Mouse (Mus musculus): ENCODE measurements at regions not wholly inside any gene's neighbourhood (a gene's known extent, or its start where the extent isn't known, plus 50 kb on each side); places are given as distances from the start of the nearest gene placed in this dataset.

DNA sequence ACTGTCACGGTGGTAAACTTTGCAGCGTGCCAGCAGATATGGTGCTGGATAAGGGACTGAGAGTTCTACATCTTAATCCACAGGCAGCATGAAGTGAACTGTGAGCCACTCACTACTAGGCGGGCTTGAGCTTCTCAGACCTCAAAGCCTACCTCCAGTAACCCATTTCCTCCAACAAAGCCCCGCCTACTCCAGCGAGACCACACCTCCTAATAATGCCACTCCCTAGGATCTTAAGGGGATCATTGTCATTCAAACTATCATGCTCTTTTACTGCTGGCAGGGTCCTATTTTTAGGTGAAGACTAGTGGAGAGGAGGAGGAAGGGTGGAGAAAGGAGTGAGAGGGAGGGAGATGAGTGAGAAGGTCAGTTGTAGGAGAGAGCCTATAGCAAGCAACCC is 122.0 kb downstream of the Mycn start:
- DNase-seq (ENCODE audit: low spot score): no peak

DNA sequence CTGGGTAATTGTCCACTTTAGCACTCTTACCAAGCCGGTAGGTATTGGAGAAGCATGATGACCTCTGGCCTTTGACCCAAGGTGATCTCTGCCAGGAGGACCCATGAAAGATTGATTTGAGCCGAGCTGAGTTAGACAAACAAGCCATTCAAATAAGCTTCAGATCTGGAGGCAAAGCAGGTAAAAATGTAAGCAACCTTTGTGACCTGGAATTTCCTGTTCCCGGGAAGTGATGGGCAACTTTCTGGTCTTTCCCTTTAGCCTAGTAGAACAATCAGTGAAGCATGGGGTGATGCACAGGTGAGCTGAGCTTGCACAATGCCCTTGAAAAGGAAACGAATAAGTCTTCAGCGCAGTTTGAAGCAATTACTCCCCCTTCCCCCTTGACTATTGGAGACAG is 127.0 kb downstream of the Mycn start:
- DNase-seq (ENCODE audit: low spot score): no peak

DNA sequence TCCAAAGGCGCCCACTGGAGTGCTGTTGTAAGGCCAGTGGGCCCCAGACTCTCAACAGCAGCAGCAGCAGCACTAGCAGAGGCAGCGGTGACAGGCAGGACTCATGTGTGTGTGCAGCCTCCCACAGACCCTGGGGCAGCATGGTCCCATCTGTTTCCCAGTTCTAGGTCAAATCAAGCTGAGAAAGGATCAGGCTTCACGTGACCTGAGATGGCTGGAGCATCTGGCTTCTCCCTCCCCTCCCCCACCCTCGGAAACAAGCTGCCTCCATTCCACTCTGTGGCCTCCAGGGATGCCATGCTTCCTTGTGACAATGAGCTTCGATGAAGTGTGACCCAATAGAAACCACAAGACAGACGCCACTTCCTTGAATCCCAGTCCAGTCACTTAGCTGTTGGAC is 128.8 kb downstream of the Mycn start:
- DNase-seq (ENCODE audit: low spot score): no peak

DNA sequence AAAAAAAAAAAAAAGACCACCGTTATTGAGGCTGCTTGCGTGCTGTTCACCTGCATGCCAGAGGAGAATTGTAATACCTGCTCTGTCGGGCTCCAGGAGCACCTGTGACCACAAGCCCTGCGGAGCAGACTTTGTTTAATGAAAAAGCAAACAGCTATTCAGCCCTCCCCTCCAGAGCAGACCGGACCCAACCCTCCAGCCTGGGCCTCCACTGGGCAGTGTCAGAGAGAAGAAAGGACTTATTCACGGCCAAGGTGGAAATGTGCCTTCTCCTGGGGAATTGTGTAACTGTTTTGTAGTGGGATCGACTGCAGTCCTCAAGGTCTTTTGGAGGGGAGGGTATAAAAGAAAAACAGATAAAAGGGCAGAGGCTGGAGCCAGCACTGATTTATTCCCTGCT is 130.8 kb downstream of the Mycn start:
- peak; percentile 43 for DNase-seq (ENCODE audit: low spot score)

GRCm38 (mm10) chr12:12810159-12810885 is 131.4 kb downstream of the Mycn start:
- peak; percentile 86 for DNase-seq (ENCODE audit: low spot score)

DNA sequence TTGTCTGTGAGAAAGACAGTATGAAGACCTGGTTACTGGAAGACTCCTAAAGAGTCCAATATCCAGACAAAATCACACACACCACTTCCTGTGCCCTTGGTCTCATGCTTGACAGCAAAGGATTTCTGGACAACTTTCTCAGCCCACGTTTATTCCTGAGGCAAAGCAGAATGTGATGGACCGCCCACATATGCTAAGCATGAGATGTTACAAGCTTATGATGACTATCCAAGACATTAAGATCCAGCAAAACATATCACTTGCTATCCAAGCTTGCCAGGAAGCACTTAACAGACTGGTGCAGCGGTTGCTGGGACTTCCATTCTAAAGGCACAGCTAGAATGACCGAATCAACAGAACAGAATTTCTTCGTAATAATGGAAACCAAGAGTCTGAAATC is 133.6 kb downstream of the Mycn start:
- no peak for DNase-seq (ENCODE audit: low spot score)

GRCm38 (mm10) chr12:12803602-12804001 is 138.1 kb downstream of the Mycn start:
- DNase-seq (ENCODE audit: low spot score): no peak

DNA sequence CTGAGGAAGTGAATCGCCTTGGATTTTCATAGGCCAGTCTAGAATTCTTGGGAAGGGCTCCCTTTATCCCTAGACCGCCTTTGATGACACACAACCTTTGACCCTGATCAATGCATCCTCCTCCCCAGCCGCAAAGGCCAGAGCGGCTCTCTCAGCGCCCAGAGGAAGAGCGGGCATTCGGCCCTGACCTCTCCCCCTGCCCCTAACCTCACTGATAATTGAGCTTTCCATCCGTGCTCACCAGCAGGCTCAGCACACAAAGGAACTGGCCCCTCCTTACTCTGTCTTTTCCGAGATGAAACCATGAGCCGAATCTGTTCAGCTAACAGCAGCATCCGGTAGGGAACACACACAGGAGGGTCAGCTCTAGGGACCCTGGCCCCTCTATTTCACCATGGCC is 139.3 kb downstream of the Mycn start:
- no peak for DNase-seq (ENCODE audit: low spot score)

DNA sequence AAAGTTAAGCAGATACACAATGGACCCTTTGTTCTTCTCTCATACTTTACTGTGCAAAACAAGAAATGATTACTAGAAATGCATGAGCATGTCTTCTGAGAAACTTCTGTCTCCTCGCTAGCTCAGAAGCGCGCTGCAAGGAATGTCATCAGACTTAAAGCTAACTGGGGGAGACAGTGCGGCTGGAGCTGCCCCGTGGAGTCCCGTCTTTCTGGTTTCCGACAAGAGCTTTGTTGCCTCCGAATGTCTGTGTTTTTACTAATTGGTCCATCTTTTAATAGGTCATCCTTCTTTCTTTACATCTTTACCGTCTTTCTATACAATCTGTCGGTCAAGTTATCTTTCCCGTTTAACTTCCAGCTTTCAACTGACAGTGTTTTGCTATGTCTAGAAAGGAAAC is 140.0 kb downstream of the Mycn start:
- no peak for DNase-seq (ENCODE audit: low spot score)

DNA sequence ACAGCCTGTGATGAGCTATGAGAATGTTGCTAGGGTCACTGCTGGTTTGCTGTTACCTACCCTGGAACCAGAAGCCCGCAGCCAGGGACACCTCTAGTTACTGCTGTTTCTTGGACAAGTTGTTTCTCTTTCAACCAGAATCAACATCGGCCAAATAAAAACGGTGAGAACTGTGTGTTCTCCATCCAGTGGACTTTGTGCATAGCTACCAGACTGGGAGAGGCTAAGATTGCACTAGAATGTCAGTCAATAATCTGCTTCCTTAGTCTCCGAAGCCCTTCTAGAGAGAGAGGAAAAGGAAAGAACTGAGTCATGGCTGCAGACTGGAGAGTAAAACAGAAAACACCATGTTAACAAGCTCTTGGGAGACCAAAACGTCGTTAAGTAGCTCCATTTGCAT is 141.6 kb downstream of the Mycn start:
- DNase-seq (ENCODE audit: low spot score): no peak

- DNase-seq (ENCODE audit: low spot score): no peak
Measured at GRCm38 (mm10) chr12:12789052-12789451, 152.7 kb downstream of the Mycn start.

- DNase-seq (ENCODE audit: low spot score): no peak
Measured at GRCm38 (mm10) chr12:12788263-12788852, 153.4 kb downstream of the Mycn start.

DNA sequence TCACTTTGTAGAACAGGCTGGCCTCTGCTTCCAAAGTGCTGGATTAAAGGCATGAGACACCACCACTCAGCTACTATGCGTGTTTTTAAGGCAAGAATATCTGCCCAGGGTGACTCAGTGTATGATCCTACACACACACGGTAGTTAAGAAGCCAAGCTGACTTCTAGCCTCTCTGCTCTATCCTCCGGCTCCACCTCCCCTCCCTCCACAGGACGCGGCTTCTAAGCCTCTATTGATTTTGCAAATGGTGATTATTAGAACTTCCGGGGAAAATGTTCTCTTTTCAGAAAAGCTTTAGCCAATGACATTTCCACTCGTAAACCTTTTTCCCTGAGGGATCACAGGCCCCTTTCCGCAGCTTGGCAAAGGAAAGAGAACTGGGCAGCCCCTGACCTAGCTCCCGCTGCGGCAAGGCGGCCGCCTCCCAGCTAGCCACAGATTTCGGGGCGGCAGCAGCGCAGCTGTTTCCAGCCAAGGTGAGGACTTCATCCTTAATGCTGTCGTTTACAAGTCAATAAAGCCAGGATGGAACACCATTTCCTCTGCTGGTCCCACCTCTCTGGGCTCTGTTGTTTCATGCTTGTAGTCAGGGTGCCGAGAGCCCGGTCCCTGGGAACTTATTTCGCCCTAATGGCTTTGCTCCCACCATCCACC is 154.0 kb downstream of the Mycn start:
- DNase-seq (ENCODE audit: low spot score): no peak

DNA sequence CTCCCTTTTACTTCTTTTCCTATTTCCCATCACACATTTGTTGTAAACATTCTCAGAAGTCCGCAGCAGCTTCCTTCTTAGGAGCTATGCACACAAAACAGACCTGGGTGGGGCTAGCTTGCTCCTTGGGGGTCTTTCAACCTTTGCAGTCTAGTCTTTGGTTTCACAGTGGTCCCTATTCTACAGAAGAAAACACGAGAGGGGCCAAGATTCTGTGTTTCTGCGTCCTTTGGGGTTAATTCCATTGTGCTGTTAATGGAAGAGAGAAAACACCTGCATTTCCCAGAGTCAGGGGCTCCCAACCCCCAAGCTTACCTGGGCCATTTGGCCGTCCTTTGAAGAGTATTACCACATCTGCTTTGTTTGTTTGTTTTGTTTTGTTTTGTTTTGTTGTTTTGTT is 154.6 kb downstream of the Mycn start:
- DNase-seq (ENCODE audit: low spot score): no peak

DNA sequence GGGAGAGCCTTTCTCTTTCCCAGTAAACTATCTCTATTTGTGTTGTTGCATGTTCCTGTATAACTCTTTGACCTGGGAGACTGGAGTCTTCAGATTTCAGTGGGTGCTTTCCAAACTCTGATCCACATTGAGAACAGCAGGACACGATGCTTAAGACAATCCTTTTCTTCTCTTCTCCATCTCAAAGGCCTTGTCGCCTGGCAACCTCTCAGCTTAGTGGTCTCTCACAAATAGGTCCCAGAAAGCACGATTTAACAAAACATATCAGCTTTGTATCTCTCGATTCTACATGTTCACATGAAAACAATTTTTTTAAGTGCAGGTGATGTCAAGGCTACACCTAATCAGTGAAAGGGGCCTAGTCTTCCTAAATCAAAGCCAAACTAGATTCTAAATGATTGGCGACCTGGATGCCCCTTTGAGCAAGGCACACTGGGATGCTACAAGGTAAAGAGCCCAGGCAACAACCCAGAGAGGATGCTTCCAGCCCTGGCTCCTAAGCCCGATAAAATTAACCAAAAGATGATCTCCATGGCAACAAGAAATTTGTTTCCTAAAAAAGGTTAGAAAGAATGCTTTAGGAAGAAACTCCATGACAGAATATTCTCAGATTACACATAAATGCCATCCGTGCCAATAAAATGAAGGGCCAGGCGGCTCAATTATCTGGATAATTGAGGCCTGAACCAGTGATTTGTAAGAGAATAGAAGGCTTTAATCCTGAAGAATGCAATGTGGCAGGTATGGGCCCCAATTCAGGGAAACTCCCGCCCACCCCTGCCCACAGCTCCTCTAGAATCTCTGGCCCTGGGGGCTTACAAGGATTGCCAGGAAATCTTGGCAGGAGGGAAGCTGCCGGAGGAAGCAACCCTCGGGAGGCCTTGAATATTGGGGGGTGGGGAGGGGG is 157.8 kb downstream of the Mycn start:
- DNase-seq (ENCODE audit: low spot score): no peak

GRCm38 (mm10) chr12:12781526-12781925 is 160.2 kb downstream of the Mycn start:
- no peak for DNase-seq (ENCODE audit: low spot score)

DNA sequence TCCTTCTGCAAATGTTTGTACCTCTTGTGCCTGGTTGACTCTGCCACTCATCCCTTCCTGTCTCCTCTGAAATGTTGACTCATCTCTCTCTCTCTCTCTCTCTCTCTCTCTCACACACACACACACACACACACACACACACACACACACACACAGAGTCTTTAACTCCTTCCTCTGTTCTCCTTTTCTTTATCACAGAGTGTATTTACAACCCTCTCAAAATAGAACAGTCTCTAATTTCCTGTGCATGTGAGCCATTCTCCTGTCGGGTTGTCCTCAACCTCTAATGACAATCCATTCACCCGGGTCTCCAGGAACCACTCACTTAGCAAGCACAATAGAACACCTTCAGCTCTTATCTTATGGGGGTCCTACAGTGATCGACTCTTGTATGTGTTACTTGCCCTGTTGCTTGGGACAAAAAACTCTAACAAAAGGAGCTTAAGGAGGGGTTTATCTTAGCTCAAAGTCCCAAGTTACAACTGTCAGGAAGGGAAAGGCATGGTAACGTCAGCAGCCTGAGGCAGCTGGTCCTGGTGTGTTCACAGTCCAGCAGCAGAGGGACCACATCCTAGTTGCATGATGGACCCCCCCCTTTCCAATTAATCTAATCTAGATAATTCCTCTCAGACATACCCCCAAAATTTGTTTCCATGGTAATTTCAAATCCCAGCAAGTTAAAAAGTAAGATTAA is 163.0 kb downstream of the Mycn start:
- no peak for DNase-seq (ENCODE audit: low spot score)

DNA sequence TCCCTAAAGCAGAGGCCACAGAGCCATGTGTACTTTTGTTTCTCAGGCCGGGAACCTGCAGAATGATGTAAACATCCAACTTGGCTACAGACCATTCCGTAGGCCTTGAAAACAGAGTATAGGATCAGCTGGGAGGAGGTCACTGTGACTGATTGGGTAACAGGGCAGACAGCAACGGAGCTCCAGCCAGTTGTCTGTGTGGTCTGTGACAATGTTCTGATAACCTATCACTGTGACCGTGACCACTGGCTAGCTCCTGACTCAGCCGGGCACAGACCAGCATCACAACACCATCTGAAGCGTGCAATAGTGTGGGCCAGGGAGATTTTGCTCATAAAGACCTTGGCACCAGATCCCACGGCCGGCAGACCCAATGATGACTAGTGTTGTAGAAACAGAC is 164.3 kb downstream of the Mycn start:
- DNase-seq (ENCODE audit: low spot score): no peak

DNA sequence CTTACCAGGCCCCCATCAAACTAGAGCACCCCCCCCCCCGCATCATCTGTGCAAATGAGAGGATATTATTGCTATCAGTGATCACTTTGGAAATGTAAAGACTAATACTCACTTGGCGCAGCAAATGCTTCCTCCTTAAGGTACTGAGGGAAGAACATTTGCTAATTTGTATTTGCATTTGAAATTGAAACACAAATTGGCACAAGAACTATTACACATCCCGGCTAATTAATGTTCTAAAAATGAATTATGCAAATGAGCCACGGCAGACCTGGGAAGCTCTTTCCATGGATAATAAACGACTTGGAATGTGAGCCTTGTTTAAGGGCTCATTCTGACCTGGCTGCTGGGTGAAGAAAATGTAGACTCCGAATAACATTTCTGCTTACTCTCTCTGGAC is 164.9 kb downstream of the Mycn start:
- DNase-seq (ENCODE audit: low spot score): no peak

DNA sequence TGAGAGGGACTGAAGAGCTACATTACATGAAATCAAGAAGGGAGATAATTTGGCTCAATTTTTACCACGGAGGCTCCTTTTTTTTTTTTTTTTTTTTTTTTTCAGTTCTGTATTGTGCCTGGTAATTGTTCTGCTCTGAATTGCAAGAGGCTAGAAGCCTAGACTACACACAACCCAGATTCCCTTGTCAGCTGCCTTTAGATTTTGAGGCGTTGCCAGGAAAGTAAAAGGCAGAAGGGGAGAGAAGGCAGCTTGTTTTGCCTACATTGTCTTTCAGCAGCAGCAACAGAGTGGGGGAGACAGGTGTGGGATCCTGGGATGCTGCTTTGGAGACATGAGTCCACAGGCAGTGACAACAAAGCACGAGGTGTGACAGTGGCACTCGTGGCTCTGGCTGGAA is 170.7 kb downstream of the Mycn start:
- DNase-seq (ENCODE audit: low spot score): no peak

- no peak for DNase-seq (ENCODE audit: low spot score)
Measured at GRCm38 (mm10) chr12:12766510-12767304, 175.0 kb downstream of the Mycn start.
